Mouse (Mus musculus): ENCODE measurements around the gene Il1rl1.

DNA sequence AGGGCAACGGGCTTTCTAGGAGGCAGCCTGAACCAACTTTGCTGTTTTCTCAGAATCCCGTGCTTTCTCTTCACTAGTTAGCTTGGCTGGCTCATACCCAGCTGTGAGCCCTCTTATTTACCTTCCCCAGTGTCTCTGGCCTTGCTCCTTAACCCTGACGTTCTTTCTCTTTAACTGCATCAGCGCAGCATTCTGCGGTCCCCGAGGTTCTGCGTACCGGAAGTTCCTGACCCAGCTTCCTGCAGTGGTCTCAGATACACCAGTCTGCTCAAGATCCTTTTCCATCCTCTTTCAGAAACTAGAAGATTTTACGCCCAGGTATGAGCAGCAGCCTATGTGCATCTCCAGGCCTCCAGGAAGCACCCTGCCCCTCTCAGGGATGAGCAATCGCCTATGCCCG lies 48.4 kb upstream of the Il1rl1 start:
- TF ChIP-seq CTCF (IDR thresholded peaks at IDR 0.05; ENCODE audit: extremely low read depth, insufficient read depth, insufficient read length, insufficient replicate concordance) = no peak
- no peak for TF ChIP-seq POLR2A (IDR thresholded peaks at IDR 0.05; ENCODE audit: low read depth, low read length)

All from spleen, adult 2 months (tissue).